Mouse (Mus musculus): ENCODE measurements at regions not wholly inside any gene's neighbourhood (a gene's known extent, or its start where the extent isn't known, plus 50 kb on each side); places are given as distances from the start of the nearest gene placed in this dataset.

- TF ChIP-seq CTCF (IDR thresholded peaks at IDR 0.05; ENCODE audit: borderline replicate concordance, extremely low read depth, insufficient read depth, insufficient read length) (no peak), POLR2A (IDR thresholded peaks at IDR 0.05; ENCODE audit: borderline replicate concordance, extremely low read depth, insufficient read depth, insufficient read length, poor library complexity, severe bottlenecking) (no peak)
Measured at GRCm38 (mm10) chr5:75518213-75518612, 56.5 kb upstream of the Kit start.

Data from brain, embryonic 14.5 days (tissue).